Mouse (Mus musculus): ENCODE results near the gene Magi1. TPM values are rescaled to one million over a fixed set of nuclear protein-coding genes. Genes with fewer than 3 reads are reported as not detected.

The Magi1 gene
- total and polyA plus RNA-seq, 2 experiments from 2014 or later = 16.4 to 53.0 TPM

GRCm38 (mm10) chr6:94053920-94054319, 229.8 kb downstream of the Magi1 start:
- WGBS = 15% methylated on average over 1 of the region's 1 CpGs
- Histone ChIP-seq H3K4me2 (ENCODE audit: low read depth) (no peak overlapping the region), H3K4me1 (ENCODE audit: insufficient read depth) (no peaks in the 10 kb centered on the region), H3K9ac (no peak overlapping the region), H3K36me3 (ENCODE audit: insufficient read depth) (no peaks in the 10 kb centered on the region), H3K4me3 (ENCODE audit: low read depth, low read length) (no peak overlapping the region), H3K27me3 (ENCODE audit: insufficient read depth, low read length) (no peaks in the 10 kb centered on the region), H3K27ac (ENCODE audit: low read depth, low read length) (no peak overlapping the region), H3K9me3 (ENCODE audit: low read length) (no peaks in the 10 kb centered on the region)
- DNase-seq (peak; percentile 67), ATAC-seq (peak; percentile 43; the same call in 1 of the 2 replicates)
- peak; percentile 73 for TF ChIP-seq CTCF (IDR thresholded peaks at IDR 0.05; ENCODE audit: low read depth)

GRCm38 (mm10) chr6:94045180-94045579, 238.5 kb downstream of the Magi1 start:
- 82% methylated on average over 4 of the region's 4 CpGs for WGBS
- ATAC-seq (no peak), DNase-seq (no peak)
- H3K27me3 ChIP-seq (ENCODE audit: insufficient read depth, low read length) = no peaks in the 10 kb centered on the region
- H3K27ac ChIP-seq (ENCODE audit: low read depth, low read length) = no peak overlapping the region
- H3K9me3 ChIP-seq (ENCODE audit: low read length) = no peaks in the 10 kb centered on the region
- no peaks in the 10 kb centered on the region for H3K36me3 ChIP-seq (ENCODE audit: insufficient read depth)
- H3K4me1 ChIP-seq (ENCODE audit: insufficient read depth) = no peaks in the 10 kb centered on the region
- H3K9ac ChIP-seq = no peak overlapping the region
- no peak for TF ChIP-seq CTCF (IDR thresholded peaks at IDR 0.05; ENCODE audit: low read depth)
- H3K4me3 ChIP-seq (ENCODE audit: low read depth, low read length) = no peak overlapping the region
- H3K4me2 ChIP-seq (ENCODE audit: low read depth) = no peak overlapping the region

GRCm38 (mm10) chr6:94043461-94043860, 240.3 kb downstream of the Magi1 start:
- ATAC-seq = no peak
- DNase-seq = no peak
- no peak for TF ChIP-seq CTCF (IDR thresholded peaks at IDR 0.05; ENCODE audit: low read depth)
- Histone ChIP-seq H3K4me3 (ENCODE audit: low read depth, low read length) (no peak overlapping the region), H3K27me3 (ENCODE audit: insufficient read depth, low read length) (no peaks in the 10 kb centered on the region), H3K36me3 (ENCODE audit: insufficient read depth) (no peaks in the 10 kb centered on the region), H3K4me2 (ENCODE audit: low read depth) (no peak overlapping the region), H3K9me3 (ENCODE audit: low read length) (no peaks in the 10 kb centered on the region), H3K9ac (no peak overlapping the region), H3K4me1 (ENCODE audit: insufficient read depth) (no peaks in the 10 kb centered on the region), H3K27ac (ENCODE audit: low read depth, low read length) (no peak overlapping the region)
- 35% methylated on average over 7 of the region's 7 CpGs for WGBS

GRCm38 (mm10) chr6:94040093-94040492, 243.6 kb downstream of the Magi1 start:
- no peaks in the 10 kb centered on the region for H3K9me3 ChIP-seq (ENCODE audit: low read length)

GRCm38 (mm10) chr6:94038897-94039296, 244.8 kb downstream of the Magi1 start:
- H3K9me3 ChIP-seq (ENCODE audit: low read length) = no peaks in the 10 kb centered on the region
- no peak overlapping the region for H3K9ac ChIP-seq
- no peak overlapping the region for H3K4me2 ChIP-seq (ENCODE audit: low read depth)
- H3K27me3 ChIP-seq (ENCODE audit: insufficient read depth, low read length) = no peaks in the 10 kb centered on the region
- no peaks in the 10 kb centered on the region for H3K36me3 ChIP-seq (ENCODE audit: insufficient read depth)
- no peak for ATAC-seq
- no peak overlapping the region for H3K27ac ChIP-seq (ENCODE audit: low read depth, low read length)
- no peak for DNase-seq
- TF ChIP-seq CTCF (IDR thresholded peaks at IDR 0.05; ENCODE audit: low read depth) = peak; percentile 48
- no peak overlapping the region for H3K4me3 ChIP-seq (ENCODE audit: low read depth, low read length)
- WGBS = 97% methylated on average over 3 of the region's 3 CpGs
- no peaks in the 10 kb centered on the region for H3K4me1 ChIP-seq (ENCODE audit: insufficient read depth)

More at GRCm38 (mm10) chr6:94040093-94040492, 243.6 kb downstream of the Magi1 start:
- ATAC-seq (no peak; the same call in 1 of the 2 replicates), DNase-seq (peak; percentile 80)
- H3K9ac ChIP-seq = no peak overlapping the region
- H3K4me2 ChIP-seq (ENCODE audit: low read depth) = no peak overlapping the region
- WGBS = 61% methylated on average over 2 of the region's 2 CpGs
- no peaks in the 10 kb centered on the region for H3K27me3 ChIP-seq (ENCODE audit: insufficient read depth, low read length)
- peak; percentile 78 for TF ChIP-seq CTCF (IDR thresholded peaks at IDR 0.05; ENCODE audit: low read depth)
- H3K4me3 ChIP-seq (ENCODE audit: low read depth, low read length) = no peak overlapping the region
- H3K36me3 ChIP-seq (ENCODE audit: insufficient read depth) = no peaks in the 10 kb centered on the region
- H3K4me1 ChIP-seq (ENCODE audit: insufficient read depth) = no peaks in the 10 kb centered on the region
- no peak overlapping the region for H3K27ac ChIP-seq (ENCODE audit: low read depth, low read length)

GRCm38 (mm10) chr6:94036554-94036953, 247.2 kb downstream of the Magi1 start:
- no peak overlapping the region for H3K9ac ChIP-seq
- H3K27ac ChIP-seq (ENCODE audit: low read depth, low read length) = no peak overlapping the region
- no peak overlapping the region for H3K4me3 ChIP-seq (ENCODE audit: low read depth, low read length)
- no peak for ATAC-seq
- TF ChIP-seq CTCF (IDR thresholded peaks at IDR 0.05; ENCODE audit: low read depth) = no peak
- H3K4me1 ChIP-seq (ENCODE audit: insufficient read depth) = no peaks in the 10 kb centered on the region
- no peak for DNase-seq
- no peaks in the 10 kb centered on the region for H3K27me3 ChIP-seq (ENCODE audit: insufficient read depth, low read length)
- 72% methylated on average over 7 of the region's 7 CpGs for WGBS
- H3K4me2 ChIP-seq (ENCODE audit: low read depth) = no peak overlapping the region
- H3K36me3 ChIP-seq (ENCODE audit: insufficient read depth) = no peaks in the 10 kb centered on the region
- H3K9me3 ChIP-seq (ENCODE audit: low read length) = no peaks in the 10 kb centered on the region

- H3K9ac ChIP-seq = no peak overlapping the region
- 80% methylated on average over 9 of the region's 9 CpGs for WGBS
- no peak for ATAC-seq
These were observed 257.4 kb downstream of the Magi1 start for GRCm38 (mm10) chr6:94026361-94026760.

More at GRCm38 (mm10) chr6:94026361-94026760, 257.4 kb downstream of the Magi1 start:
- Histone ChIP-seq H3K27me3 (ENCODE audit: insufficient read depth, low read length) (no peaks in the 10 kb centered on the region), H3K9me3 (ENCODE audit: low read length) (no peaks in the 10 kb centered on the region), H3K36me3 (ENCODE audit: insufficient read depth) (no peaks in the 10 kb centered on the region), H3K4me2 (ENCODE audit: low read depth) (no peak overlapping the region), H3K4me1 (ENCODE audit: insufficient read depth) (no peaks in the 10 kb centered on the region), H3K4me3 (ENCODE audit: low read depth, low read length) (no peak overlapping the region), H3K27ac (ENCODE audit: low read depth, low read length) (no peak overlapping the region)
- no peak for TF ChIP-seq CTCF (IDR thresholded peaks at IDR 0.05; ENCODE audit: low read depth)
- no peak for DNase-seq

Measured in forebrain, postnatal 0 days (tissue).